Mouse (Mus musculus) urinary bladder, postnatal 36 days (tissue): ENCODE measurements at regions not wholly inside any gene's neighbourhood (a gene's known extent, or its start where the extent isn't known, plus 50 kb on each side); places are given as distances from the start of the nearest gene placed in this dataset.

Experiments used
- DNase-seq, 2 experiments: peaks; one replicate each; pipeline ENCODE4 v3.0.0; 2022; ENCODE audit warnings: low spot score in 2 of 2, mixed read lengths in 1 of 2

DNA sequence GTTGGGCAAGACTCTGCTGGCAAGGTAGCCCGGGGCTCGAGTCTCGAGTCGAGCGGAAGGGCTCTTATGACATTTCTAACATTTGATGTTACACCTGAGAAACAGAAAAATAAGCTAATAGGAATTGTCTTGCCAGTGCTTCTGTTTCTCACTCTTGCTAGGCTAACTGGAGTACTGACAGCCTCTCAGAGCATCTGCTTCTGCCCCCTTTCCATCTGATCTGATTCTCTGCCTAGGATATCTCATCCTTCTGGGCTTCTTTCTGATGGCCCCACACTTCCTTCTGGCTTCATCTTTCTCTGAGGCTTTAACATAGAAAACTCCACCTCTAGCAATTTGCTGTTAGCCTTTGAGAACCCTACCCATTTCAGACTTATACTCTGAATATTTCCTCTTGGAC, 95.0 kb upstream of the Arhgef9 start:
- DNase-seq: no peak

DNA sequence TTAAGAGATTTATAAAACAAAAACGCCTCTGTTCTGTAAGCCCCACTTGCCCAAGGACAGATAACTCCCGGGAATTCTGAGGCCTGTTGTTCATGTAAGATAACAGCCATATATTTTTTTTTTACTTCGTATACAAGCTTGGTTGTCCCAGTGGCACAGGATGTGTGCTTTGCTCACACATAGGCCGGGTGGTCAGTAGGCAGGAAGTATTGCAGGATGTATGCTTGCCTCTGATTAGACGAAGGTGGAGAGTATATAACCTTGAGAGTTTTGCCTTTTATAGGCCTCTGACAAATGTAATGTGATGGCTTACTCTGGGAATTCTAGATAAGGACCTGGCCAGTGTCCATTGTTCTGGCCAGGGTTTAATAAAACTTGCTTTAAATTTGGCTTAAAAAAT, 85.4 kb upstream of the Arhgef9 start:
- DNase-seq: no peak

DNA sequence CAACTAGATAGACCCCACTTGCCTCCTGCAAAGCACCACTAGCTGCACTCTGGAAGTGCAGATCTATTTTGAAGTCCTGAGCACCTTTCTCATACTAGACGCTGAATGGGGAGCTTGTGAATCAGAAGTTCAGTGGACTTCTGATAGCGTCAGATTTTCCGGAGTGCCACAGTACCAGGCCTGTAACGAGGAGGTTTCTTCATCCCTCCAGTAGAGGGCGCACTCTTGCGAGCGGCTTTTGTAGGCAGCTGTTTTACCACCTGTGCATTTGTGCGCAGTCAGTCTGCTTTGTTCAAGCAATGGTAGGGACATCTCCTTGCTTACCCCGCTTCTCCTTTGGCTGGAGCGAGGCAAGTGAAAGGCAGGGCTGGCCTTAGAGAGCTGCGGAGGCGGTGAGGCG, 56.9 kb upstream of the Arhgef9 start:
- peak; percentile 7 to 15 for DNase-seq
